Mouse (Mus musculus): ENCODE data around the gene Zbtb40.

The Zbtb40 gene

DNA sequence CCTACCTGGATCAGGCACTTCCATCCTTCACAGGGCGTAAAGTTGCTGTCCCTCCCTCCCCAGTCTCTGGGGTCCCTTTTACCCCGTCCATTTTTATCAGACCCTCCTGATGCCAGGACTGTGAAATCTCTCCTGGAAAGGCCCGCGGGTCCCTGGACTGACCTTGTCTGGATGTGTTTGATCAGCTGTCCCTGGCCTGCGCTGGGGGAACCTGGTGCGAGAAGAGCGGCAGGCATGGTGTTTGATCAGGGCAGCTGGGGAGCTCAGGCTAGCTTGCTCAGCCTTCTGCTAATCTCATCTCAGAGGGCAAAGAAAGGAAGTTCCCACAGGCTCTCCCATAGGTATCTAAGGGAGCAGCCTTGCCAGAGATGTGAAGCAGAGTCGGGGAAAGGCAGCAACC lies 71.4 kb downstream of the Zbtb40 start:
- DNase-seq (ENCODE audit: low read depth, low spot score): no peak

DNA sequence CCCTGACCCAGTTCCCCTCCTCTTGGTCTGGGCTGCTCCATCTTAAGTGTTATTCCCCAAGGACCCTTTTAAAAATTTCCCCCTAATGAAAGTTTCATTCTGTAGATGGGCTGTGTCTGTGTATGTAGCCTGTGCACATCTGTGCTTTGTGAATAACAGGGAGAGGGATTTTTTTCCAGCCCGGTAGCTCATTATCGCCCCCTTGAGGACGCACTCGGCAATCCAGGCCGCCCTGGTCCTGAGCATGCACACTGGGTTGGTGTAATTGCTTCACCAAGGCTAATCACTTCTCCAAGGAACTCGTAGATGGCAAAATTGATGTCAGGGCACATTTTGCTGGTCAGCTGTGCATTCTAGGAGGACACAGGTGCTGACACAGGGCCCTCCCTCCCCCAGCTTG lies 77.7 kb downstream of the Zbtb40 start:
- peak; percentile 45 for DNase-seq (ENCODE audit: low read depth, low spot score)

- peak; percentile 54 for DNase-seq (ENCODE audit: low read depth, low spot score)
Measured at GRCm38 (mm10) chr4:136969503-136970276, 78.9 kb downstream of the Zbtb40 start.

- DNase-seq (ENCODE audit: low read depth, low spot score): no peak
Measured at GRCm38 (mm10) chr4:136969096-136969495, 79.5 kb downstream of the Zbtb40 start.

- DNase-seq (ENCODE audit: low read depth, low spot score): no peak
Measured at GRCm38 (mm10) chr4:136967511-136967910, 81.1 kb downstream of the Zbtb40 start.

- no peak for DNase-seq (ENCODE audit: low read depth, low spot score)
Measured at GRCm38 (mm10) chr4:136966493-136967390, 81.9 kb downstream of the Zbtb40 start.

DNA sequence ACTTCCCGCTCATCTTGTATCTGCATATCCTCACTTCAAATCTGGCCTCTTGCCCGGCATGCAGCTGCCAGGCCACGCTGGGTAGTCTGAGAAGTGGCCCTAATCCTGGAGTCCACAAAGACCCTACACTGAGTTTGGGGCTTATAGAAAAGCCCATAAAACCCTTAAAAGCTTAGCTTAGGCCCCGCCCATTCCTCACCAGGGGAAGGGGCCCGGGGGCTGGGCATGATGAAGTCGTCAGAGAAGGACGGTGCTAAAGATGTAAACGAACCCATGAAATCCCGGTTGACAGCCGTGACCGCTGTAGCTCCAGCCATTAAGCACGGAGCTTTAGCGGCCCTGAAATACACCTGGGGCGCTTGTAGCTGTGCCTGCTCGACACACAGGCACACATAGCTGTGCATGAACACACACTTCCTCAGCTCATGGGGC lies 83.6 kb downstream of the Zbtb40 start:
- no peak for DNase-seq (ENCODE audit: low read depth, low spot score)

DNA sequence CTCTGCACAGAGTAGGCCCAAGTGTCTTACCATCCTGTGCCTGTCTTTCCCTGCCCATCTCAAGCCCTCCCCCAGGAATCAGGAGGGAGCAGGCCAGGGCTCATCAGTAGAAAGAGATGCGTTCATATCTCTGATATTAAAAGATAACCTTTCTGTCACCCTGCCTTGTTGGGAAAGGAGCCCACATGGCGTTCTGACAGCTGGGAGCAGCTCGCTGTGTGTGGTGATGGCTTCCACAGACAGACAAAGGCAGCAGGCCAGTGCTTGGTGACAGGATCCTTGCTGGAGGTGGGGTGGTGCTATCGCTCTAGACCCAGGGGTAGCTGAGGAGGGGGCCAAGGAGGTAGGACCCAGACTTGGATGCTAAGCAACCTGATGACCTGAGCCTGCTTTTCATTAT lies 86.2 kb downstream of the Zbtb40 start:
- no peak for DNase-seq (ENCODE audit: low read depth, low spot score)

DNA sequence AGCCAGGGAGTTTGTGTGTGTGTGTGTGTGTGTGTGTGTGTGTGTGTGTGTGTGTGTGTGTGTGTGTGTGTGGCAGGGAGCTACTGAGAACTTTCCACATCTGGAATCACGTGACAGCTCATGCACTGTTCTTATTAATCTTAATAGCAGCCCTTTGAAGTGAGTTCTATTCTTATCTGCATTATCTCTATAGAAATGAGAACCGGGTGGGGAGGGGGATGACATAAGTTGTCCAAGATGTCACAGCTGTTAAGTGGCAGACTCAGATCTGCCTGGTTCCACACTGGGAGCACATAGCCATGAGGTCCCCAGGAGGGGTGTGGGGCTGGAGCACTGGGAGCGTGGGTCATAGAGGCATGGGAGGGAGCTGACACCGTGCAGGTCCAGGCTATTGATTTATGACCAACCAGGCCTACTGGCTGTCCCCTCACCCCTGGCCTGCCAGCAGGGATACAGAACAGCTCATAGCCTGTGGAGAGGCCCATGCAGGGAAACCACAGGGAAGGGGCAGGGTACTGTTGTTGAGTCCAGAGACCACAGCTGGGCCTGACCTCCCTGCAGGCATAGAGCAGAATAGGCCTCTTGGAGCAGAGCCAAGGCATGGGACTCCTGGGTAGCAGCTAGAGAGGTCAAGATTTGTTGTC lies 86.8 kb downstream of the Zbtb40 start:
- DNase-seq (ENCODE audit: low read depth, low spot score): no peak

- no peak for DNase-seq (ENCODE audit: low read depth, low spot score)
Measured at GRCm38 (mm10) chr4:136960581-136960980, 88.0 kb downstream of the Zbtb40 start.

- DNase-seq (ENCODE audit: low read depth, low spot score): no peak
Measured at GRCm38 (mm10) chr4:136960068-136960467, 88.5 kb downstream of the Zbtb40 start.

DNA sequence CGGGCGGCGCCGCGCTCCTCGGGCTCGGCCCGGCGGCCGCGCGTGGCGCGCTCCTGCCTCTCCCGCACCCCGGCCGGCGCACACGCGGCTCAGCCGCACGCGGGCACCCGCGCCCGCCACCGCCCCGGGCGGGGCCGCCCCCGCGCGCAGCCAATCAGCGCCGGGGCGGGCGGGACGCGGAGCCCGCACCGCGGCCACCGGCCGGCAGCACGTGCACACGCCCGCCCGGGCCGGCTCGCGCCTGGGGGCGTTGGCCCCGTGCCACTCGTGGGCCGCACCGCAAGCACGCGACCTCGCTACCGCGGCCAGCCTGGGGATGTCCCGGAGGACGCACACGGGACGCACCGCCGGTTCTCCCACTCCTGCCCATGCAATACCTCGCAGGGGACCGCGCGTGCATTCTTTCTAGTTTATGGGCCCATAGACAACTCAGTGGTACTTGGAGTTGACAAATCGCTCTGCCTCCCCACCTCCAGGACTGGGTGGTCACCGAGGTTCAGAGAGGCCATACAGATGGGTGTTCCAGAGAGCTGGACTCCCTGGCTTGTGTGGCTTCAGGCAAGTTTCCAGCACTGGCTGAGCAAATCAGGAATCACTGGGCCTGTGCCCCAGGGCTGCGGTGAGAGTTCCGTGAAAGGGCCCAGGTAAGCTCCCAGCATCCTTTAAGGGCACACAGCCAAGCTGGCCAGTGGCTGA lies 91.7 kb downstream of the Zbtb40 start, which contains the start of gene Epha8:
TSS of gene Epha8 (minus strand) at position 66 of the 696 bp plus-strand sequence.
- DNase-seq (ENCODE audit: low read depth, low spot score): no peak

DNA sequence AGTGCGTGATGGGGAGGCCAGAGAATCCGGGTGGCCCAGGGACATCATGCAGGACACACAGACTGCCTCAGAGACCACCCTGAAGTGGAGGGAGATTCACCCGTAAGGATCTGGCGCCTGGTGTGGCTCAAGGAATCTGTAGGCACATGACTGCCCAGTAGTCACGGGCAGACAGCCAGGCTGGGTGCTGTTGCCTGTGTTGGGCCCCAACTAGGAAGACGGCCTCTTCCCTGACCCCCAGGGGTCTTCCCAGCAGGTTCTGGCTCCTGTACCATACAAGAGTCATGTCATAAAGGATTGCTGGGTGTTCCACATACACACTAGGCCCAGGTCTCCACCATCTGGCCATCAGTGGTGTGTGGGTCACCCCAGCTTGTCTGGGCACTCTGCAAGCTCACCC lies 94.0 kb downstream of the Zbtb40 start:
- DNase-seq (ENCODE audit: low read depth, low spot score): no peak

GRCm38 (mm10) chr4:136949266-136949989 lies 99.2 kb downstream of the Zbtb40 start:
- DNase-seq (ENCODE audit: low read depth, low spot score): no peak

GRCm38 (mm10) chr4:136945397-136945796 lies 103.2 kb downstream of the Zbtb40 start:
- DNase-seq (ENCODE audit: low read depth, low spot score): no peak

GRCm38 (mm10) chr4:136944558-136945350 lies 103.8 kb downstream of the Zbtb40 start:
- DNase-seq (ENCODE audit: low read depth, low spot score): no peak

DNA sequence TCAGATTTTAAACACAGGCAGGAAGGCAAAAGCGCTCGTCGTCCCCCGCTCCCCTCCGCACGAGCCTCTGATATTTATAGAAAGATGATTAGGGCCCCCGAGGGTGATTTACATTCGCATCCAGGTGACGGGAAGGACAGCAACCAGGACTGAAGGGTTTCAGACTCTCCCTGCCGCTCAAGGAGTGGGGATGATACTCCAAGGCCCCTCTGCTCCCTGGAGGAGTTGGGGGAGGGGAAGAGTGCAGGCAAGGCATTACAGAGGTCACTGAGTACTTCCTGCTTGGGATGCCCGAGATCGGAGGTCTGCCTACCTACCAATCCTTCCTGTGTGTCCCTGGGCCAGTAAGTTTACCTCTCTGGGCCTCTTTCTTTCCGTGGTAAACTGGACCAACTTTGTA lies 105.4 kb downstream of the Zbtb40 start:
- peak; percentile 23 for DNase-seq (ENCODE audit: low read depth, low spot score)

DNA sequence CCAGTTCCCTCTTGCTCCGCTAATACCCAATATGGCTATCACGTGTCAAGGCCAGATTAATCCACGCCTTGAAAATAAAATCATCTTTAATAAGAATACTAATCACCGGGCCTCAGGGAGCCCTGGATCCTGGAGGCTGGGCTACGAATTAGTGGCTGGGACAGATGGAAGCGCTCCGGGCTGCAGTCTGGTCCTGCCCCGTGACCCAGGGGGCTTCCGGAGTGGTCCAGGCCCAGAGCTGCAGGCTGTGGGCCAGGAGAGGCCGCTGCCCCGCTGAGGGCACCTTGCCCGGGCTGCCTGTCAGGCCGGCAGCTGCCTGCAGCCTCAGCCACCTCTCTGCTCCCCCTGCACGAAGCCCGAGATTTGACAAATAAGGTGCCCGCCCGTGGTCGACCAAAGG lies 105.8 kb downstream of the Zbtb40 start:
- DNase-seq (ENCODE audit: low read depth, low spot score): no peak

DNA sequence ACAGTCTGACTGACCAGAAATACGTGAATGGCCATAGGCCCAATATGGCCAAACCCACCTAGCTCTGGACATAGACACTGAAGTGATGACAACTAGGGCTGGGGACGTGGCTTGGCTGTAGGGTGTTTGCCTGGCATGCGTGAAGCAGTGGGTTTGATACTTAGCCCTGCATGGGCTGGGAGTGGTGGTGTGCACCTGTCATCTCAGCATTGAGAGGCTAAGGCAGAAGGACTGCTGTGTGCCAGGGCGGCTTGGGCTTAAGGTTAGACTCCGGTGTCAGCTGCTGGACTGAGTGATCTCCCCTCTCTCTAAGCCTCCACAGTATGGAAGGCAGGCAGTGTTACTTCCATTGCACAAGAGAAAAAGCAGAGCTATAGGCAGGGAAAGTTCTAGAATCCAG lies 110.7 kb downstream of the Zbtb40 start:
- no peak for DNase-seq (ENCODE audit: low read depth, low spot score)

DNA sequence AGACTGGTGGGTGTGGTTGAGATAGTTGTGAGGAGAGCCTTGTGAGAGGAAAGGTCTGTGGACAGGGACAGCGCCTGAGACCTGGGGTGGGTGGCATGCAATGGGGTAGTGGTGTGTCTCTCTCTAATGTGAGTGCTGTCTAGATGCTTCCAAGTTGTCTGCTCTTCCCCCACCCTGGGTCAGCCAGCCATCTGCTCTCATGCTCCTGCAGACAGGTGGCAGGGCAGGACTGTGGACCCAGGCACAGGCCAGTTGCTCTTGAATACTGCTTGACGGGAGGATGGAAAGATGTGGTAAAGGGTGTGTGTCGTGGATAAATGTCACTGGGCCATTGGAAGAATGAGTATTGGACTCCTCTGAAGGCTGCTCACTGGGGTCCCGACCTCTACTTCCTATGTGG lies 111.3 kb downstream of the Zbtb40 start:
- no peak for DNase-seq (ENCODE audit: low read depth, low spot score)
